ENCODE assay signal across 10 mouse cellular contexts in the genomic region with DNA sequence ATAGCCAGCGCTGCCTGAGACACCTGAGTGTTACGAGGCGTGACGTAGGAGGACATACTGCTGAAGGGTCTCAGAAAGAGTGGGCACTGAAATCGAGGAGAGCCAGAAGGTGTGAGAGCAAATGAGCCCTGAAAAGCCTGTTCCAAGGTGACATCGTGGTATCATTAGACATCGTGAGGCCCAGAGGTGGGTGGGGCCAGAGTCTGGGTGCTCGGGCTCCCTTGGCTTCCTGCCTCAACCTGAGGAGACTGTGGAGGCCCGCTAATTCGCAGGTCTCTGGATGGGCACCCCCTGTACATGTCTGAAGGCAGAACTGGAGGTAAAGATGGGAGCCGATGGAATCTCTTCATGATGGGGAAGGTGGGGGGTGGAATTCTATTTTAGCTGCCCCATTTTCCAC.
"Had no signal": no experiment of that assay in that cellular context is flagged by ENCODE, and none has a peak within 500 bp of the region (broad histone marks: within the 10 kb centered on the region; RNA-seq: fewer than 3 reads in every experiment).

No protein-coding gene starts in this region.

- H3K4me3 ChIP-seq: layer of hippocampus, adult 2 months; limb, embryonic 13.5 days; neural tube, embryonic 12.5 days; stomach, embryonic 15.5 days had no signal

- DNase-seq: kidney, postnatal 10 days; lung, adult 18-20 months; midbrain, embryonic 14.5 days; retina, postnatal 1 day; thymus, postnatal 14 days had no signal

- H3K36me3 ChIP-seq: limb, embryonic 13.5 days; neural tube, embryonic 12.5 days; stomach, embryonic 15.5 days had no signal

- H3K4me1 ChIP-seq: limb, embryonic 13.5 days; neural tube, embryonic 12.5 days; stomach, embryonic 15.5 days had no signal

- H3K27ac ChIP-seq: layer of hippocampus, adult 2 months; limb, embryonic 13.5 days; liver, embryonic 14.5 days; neural tube, embryonic 12.5 days; stomach, embryonic 15.5 days had no signal

- H3K9ac ChIP-seq: limb, embryonic 13.5 days; liver, embryonic 14.5 days; neural tube, embryonic 12.5 days; stomach, embryonic 15.5 days had no signal

- H3K4me2 ChIP-seq: limb, embryonic 13.5 days; neural tube, embryonic 12.5 days; stomach, embryonic 15.5 days had no signal

- H3K27me3 ChIP-seq: limb, embryonic 13.5 days; neural tube, embryonic 12.5 days; stomach, embryonic 15.5 days had no signal

- H3K9me3 ChIP-seq: neural tube, embryonic 12.5 days; stomach, embryonic 15.5 days had no signal
